ENCODE assay signal across 14 mouse cellular contexts in the genomic region with DNA sequence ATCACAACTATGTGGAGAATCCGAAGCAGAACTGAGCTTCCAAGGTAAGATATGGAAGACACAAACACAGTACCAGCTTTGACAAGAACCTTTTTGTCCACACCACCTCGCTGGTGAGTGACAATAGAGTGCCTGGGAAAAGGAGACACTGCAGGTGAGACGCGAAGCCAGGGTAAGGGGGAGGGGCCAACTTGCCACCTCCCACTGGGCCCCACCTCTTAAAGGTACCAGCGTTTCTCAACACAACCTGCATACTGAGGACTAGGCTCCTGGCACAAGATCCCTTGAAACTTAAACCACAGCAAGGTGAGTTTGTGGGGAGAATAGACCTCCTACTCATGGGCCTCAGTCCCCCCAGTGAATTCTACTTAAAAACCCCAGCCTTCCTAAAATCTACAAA. TPM values are rescaled to one million over a fixed set of nuclear protein-coding genes. Genes with fewer than 3 reads are reported as not detected.
DNase-seq lines count a peak whose midpoint lies in the region; ATAC-seq and TF ChIP-seq lines count a peak whose summit lies in the region.
"Had no signal": no experiment of that assay in that cellular context is flagged by ENCODE, and none has a peak within 500 bp of the region (broad histone marks: within the 10 kb centered on the region; RNA-seq: fewer than 3 reads in every experiment).

No protein-coding gene starts in this region.

- no peaks in the 10 kb centered on the region for H3K4me1 ChIP-seq in hindbrain, embryonic 15.5 days (replicated peaks)
- no peaks in the 10 kb centered on the region for H3K4me1 ChIP-seq in hindbrain, embryonic 14.5 days (replicated peaks; ENCODE audit: control insufficient read depth, insufficient read depth, low read length)
- no peaks in the 10 kb centered on the region for H3K4me1 ChIP-seq in kidney, postnatal 0 days (replicated peaks; ENCODE audit: insufficient read depth, low read length)
- H3K4me1 ChIP-seq in stomach, embryonic 15.5 days: no peaks in the 10 kb centered on the region
- H3K4me1 ChIP-seq: limb, embryonic 13.5 days had no signal

- no peak for DNase-seq in hindbrain, embryonic 14.5 days (ENCODE audit: low spot score)
- peak; percentile 30 for DNase-seq in thymus, postnatal 4 days
- DNase-seq in thymus, adult 18-20 months: no peak
- DNase-seq in kidney, postnatal 0 days (ENCODE audit: low spot score): no peak
- no peak for DNase-seq in layer of hippocampus, adult 18-20 months (ENCODE audit: low spot score in 2 of 2)
- DNase-seq in cerebellum, adult 8-10 months: no peak
- DNase-seq: cerebellum, adult 9-10 months; layer of hippocampus, postnatal 36 days; thymus, postnatal 36 days had no signal

- H3K36me3 ChIP-seq in hindbrain, embryonic 15.5 days: no peaks in the 10 kb centered on the region
- H3K36me3 ChIP-seq in hindbrain, embryonic 14.5 days (replicated peaks; ENCODE audit: control insufficient read depth, insufficient read depth): no peaks in the 10 kb centered on the region
- H3K36me3 ChIP-seq in kidney, postnatal 0 days (ENCODE audit: insufficient read depth, low read length): no peaks in the 10 kb centered on the region
- no peaks in the 10 kb centered on the region for H3K36me3 ChIP-seq in stomach, embryonic 15.5 days
- H3K36me3 ChIP-seq: limb, embryonic 13.5 days had no signal

- no peak overlapping the region for H3K4me3 ChIP-seq in hindbrain, embryonic 15.5 days
- H3K4me3 ChIP-seq in hindbrain, embryonic 14.5 days (replicated peaks; ENCODE audit: low read length): no peak overlapping the region
- no peak overlapping the region for H3K4me3 ChIP-seq in kidney, postnatal 0 days (replicated peaks; ENCODE audit: low read depth, low read length)
- no peak overlapping the region for H3K4me3 ChIP-seq in stomach, embryonic 15.5 days (replicated peaks)
- H3K4me3 ChIP-seq: limb, embryonic 13.5 days; megakaryocyte, embryonic 14.5 days had no signal

- H3K27ac ChIP-seq in hindbrain, embryonic 15.5 days (replicated peaks): no peak overlapping the region
- H3K27ac ChIP-seq in hindbrain, embryonic 14.5 days: no peak overlapping the region
- H3K27ac ChIP-seq in kidney, postnatal 0 days: no peak overlapping the region
- H3K27ac ChIP-seq in stomach, embryonic 15.5 days: no peak overlapping the region
- H3K27ac ChIP-seq: limb, embryonic 13.5 days had no signal

- H3K9me3 ChIP-seq in hindbrain, embryonic 15.5 days: no peaks in the 10 kb centered on the region
- H3K9me3 ChIP-seq in hindbrain, embryonic 14.5 days (ENCODE audit: control insufficient read depth, low read length): no peaks in the 10 kb centered on the region
- H3K9me3 ChIP-seq in kidney, postnatal 0 days (replicated peaks; ENCODE audit: low read length): no peaks in the 10 kb centered on the region
- H3K9me3 ChIP-seq in stomach, embryonic 15.5 days: no peaks in the 10 kb centered on the region
- H3K9me3 ChIP-seq: limb, embryonic 13.5 days had no signal

- no peak for TF ChIP-seq CTCF in kidney, postnatal 0 days (IDR thresholded peaks at IDR 0.05; ENCODE audit: low read depth)

- WGBS in hindbrain, embryonic 15.5 days: 15% methylated on average over 5 of the region's 5 CpGs
- 13% methylated on average over 5 of the region's 5 CpGs for WGBS in hindbrain, embryonic 14.5 days
- WGBS in kidney, postnatal 0 days: 11% methylated on average over 5 of the region's 5 CpGs
- 9% methylated on average over 5 of the region's 5 CpGs for WGBS in stomach, embryonic 15.5 days

- H3K4me2 ChIP-seq in hindbrain, embryonic 15.5 days: no peak overlapping the region
- no peak overlapping the region for H3K4me2 ChIP-seq in hindbrain, embryonic 14.5 days (replicated peaks)
- H3K4me2 ChIP-seq in kidney, postnatal 0 days (ENCODE audit: low read length): peak overlapping the region; percentile 21
- H3K4me2 ChIP-seq in stomach, embryonic 15.5 days: no peak overlapping the region
- H3K4me2 ChIP-seq: limb, embryonic 13.5 days had no signal

- no peaks in the 10 kb centered on the region for H3K27me3 ChIP-seq in hindbrain, embryonic 15.5 days
- H3K27me3 ChIP-seq in hindbrain, embryonic 14.5 days (ENCODE audit: control insufficient read depth, insufficient read depth, low read length): no peaks in the 10 kb centered on the region
- no peaks in the 10 kb centered on the region for H3K27me3 ChIP-seq in kidney, postnatal 0 days (ENCODE audit: insufficient read depth, low read length)
- H3K27me3 ChIP-seq in stomach, embryonic 15.5 days (replicated peaks): no peaks in the 10 kb centered on the region
- H3K27me3 ChIP-seq: limb, embryonic 13.5 days had no signal

- no peak overlapping the region for H3K9ac ChIP-seq in hindbrain, embryonic 15.5 days
- no peak overlapping the region for H3K9ac ChIP-seq in hindbrain, embryonic 14.5 days
- no peak overlapping the region for H3K9ac ChIP-seq in kidney, postnatal 0 days (ENCODE audit: low read depth, low read length)
- no peak overlapping the region for H3K9ac ChIP-seq in stomach, embryonic 15.5 days
- H3K9ac ChIP-seq: limb, embryonic 13.5 days had no signal

- ATAC-seq in hindbrain, embryonic 15.5 days (ENCODE audit: low FRiP score, low read depth): 0 out of 2 replicates have a peak, but pooled peaks have one; percentile 48
- no peak for ATAC-seq in hindbrain, embryonic 14.5 days (ENCODE audit: low FRiP score)
- ATAC-seq in kidney, postnatal 0 days (replicated peaks; ENCODE audit: low FRiP score, low read depth): peak; percentile 67
- peak; percentile 59; the same call in 1 of the 2 replicates for ATAC-seq in stomach, embryonic 15.5 days (ENCODE audit: insufficient read depth, low FRiP score, low read depth)

RNA-seq across cellular contexts. Expression of a gene that starts 10.8 kb away (rescaled TPM):
- polyA plus RNA-seq in hindbrain, embryonic 15.5 days (2015; fragmentation: Nextera tagmentation; extraction: Ambion mirVana): 0.49 and 0.59 TPM in 2 replicates
- 0.60 and 0.76 TPM in 2 replicates for polyA plus RNA-seq in hindbrain, embryonic 14.5 days (2014; fragmentation: Nextera tagmentation; extraction: Ambion mirVana)
- polyA plus RNA-seq in kidney, postnatal 0 days (2015; fragmentation: Nextera tagmentation; extraction: Ambion mirVana): 479 and 621 TPM in 2 replicates
- polyA plus RNA-seq in stomach, embryonic 15.5 days (2015; fragmentation: Nextera tagmentation; extraction: Ambion mirVana): 2.3 and 2.9 TPM in 2 replicates
- total RNA-seq in layer of hippocampus, adult 18-20 months (2021): under 1 TPM in 1 of 2 experiments, not detected in 1; 0.57 TPM
- polyA plus RNA-seq: forebrain, embryonic 11.5 days had no signal

RNA-seq across cellular contexts. Expression of a gene that starts 19.0 kb away (rescaled TPM):
- 0.69 and 1.2 TPM in 2 replicates for polyA plus RNA-seq in hindbrain, embryonic 15.5 days (2015; fragmentation: Nextera tagmentation; extraction: Ambion mirVana)
- polyA plus RNA-seq in hindbrain, embryonic 14.5 days (2014; fragmentation: Nextera tagmentation; extraction: Ambion mirVana): 0.30 and 0.87 TPM in 2 replicates
- polyA plus RNA-seq in kidney, postnatal 0 days (2015; fragmentation: Nextera tagmentation; extraction: Ambion mirVana): 34.4 and 40.9 TPM in 2 replicates
- 87.8 and 98.7 TPM in 2 replicates for polyA plus RNA-seq in stomach, embryonic 15.5 days (2015; fragmentation: Nextera tagmentation; extraction: Ambion mirVana)
- total RNA-seq in layer of hippocampus, adult 18-20 months (2021): not detected
- total RNA-seq: layer of hippocampus, postnatal 36 days had no signal
- polyA plus RNA-seq: forebrain, embryonic 11.5 days had no signal

Comparison
In these comparisons a context has a peak if more than half of its experiments do, and no peak if none do; other contexts are left out.
1. RNA of a gene that starts 10.8 kb away (polyA plus RNA-seq): 479 to 621 TPM in kidney, postnatal 0 days; 2.3 to 2.9 TPM in stomach, embryonic 15.5 days, 0.60 to 0.76 TPM in hindbrain, embryonic 14.5 days and 0.49 to 0.59 TPM in hindbrain, embryonic 15.5 days; every median in the first group is over 100 times any median in the second.
2. RNA of a gene that starts 19.0 kb away (polyA plus RNA-seq): 87.8 to 98.7 TPM in stomach, embryonic 15.5 days and 34.4 to 40.9 TPM in kidney, postnatal 0 days; 0.30 to 0.87 TPM in hindbrain, embryonic 14.5 days and 0.69 to 1.2 TPM in hindbrain, embryonic 15.5 days; every median in the first group is over 10 times any median in the second.